Mouse (Mus musculus) CD4-positive, CD25-positive, alpha-beta regulatory T cell (primary cell): ENCODE data around the gene Pdik1l. TPM values are rescaled to one million over a fixed set of nuclear protein-coding genes. Genes with fewer than 3 reads are reported as not detected.

ENCODE experiments used
- polyA plus RNA-seq: library from polyadenylated mRNA; unstranded; fragments of 100-300 nt; shearing (Covaris generic); gene quantifications from one replicate; pipeline ENCODE4 v1.2.1, GENCODE M21; 2017

The Pdik1l gene
- 17.7 TPM for polyA plus RNA-seq

GRCm38 (mm10) chr4:134287575-134288025 lies at the start of gene Pdik1l:
Gene Pdik1l (minus strand): TSS chr4:134287895.

DNA sequence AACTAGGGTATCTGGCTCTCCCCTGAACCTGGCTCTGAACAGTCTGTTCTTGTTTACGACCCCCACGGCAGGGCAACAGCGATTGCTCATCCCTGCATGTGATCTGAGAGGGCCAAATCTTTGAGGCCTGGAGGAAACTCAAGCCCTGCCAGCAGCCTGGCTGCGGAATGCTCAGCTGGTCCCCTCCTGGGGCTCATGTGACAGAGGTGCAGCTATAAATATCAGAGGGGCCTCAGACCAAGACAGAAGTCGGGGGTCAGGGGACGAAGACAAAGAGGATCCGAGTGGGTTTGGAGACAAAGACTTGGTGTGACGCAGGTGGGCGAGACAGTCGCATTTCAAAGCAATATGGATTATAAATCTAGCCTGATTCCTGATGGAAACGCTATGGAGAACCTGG lies 27.2 kb upstream of the Pdik1l start, which contains the start of gene Trim63:
Gene Trim63 (plus strand): TSS at position 245 of the 400 bp plus-strand sequence.

DNA sequence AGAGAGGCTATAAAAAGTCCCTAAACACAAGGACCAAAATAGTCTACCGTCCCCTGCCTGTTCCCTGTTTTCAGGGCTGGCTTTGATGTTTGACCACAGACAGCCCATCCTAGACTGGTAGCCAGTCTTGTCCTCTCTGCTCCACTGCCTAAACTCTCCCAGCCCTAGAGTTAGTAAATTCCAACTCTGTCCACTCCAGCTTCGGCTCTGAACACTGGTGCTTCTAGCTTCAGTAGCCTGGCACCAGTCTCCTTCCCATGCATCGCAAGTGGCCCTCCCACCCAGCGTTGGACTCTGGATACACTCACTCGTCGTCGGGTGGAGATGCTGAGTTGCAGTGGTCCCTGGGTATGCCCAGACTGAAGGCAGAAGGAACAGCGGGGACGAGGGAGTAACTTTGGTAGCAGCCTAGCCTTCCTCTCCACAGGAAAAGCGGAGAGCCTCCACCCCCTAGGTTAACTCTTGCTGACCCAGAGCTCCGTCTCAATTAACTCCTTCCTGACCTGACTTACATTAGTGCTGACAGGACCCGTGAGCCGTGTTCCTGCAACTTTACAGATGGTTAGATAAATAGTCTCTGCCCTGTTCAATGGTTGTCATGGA lies 33.9 kb downstream of the Pdik1l start, which contains the start of gene Grrp1:
Gene Grrp1 (minus strand): TSS at position 385 of the 603 bp plus-strand sequence.

GRCm38 (mm10) chr4:134246719-134247258 lies 40.9 kb downstream of the Pdik1l start, which contains the start of gene Gm30191:
Gene Gm30191 (plus strand): TSS chr4:134246935.

GRCm38 (mm10) chr4:134245148-134245843 lies 42.4 kb downstream of the Pdik1l start, which contains the start of gene Zfp593:
Gene Zfp593 (minus strand): TSS chr4:134245592.

GRCm38 (mm10) chr4:134243516-134244250 lies 44.0 kb downstream of the Pdik1l start, which contains the start of gene E130218I03Rik:
Gene E130218I03Rik (plus strand): TSS chr4:134243662.

DNA sequence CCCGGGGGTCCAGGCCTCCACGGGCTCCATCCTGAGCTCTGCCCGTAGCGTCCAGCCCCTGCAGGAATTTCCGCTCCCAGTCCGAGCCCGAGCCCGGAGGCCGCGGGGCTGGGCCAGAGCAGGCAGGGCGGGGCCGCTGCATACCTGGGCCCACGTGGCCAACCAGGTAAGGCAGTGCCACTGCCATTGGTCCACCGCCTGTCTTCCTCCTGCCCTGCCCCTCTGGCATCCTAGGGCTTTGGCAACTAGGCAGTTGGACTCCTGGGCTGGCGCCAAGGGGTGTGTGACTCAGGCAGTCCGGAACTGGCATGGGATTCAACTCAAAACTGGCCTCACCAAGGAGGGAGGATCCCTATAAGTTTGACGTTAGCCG lies 49.4 kb downstream of the Pdik1l start, which contains the start of gene Cnksr1:
Gene Cnksr1 (minus strand): TSS at position 121 of the 373 bp plus-strand sequence.

GRCm38 (mm10) chr4:134227194-134227593 lies 60.5 kb downstream of the Pdik1l start, which contains the start of gene Catsper4:
Gene Catsper4 (minus strand): TSS chr4:134227383.

Other genes with a start within 250 kb of the Pdik1l start
- 1.1 TPM for gene Zfp683, start 234.1 kb downstream of the Pdik1l start, polyA plus RNA-seq
- 16.0 TPM for gene Crybg2, start 227.1 kb downstream of the Pdik1l start, polyA plus RNA-seq
- gene Cd52, start 192.8 kb downstream of the Pdik1l start, polyA plus RNA-seq: 2,735 TPM
- 64.4 TPM for gene Ubxn11, start 185.3 kb downstream of the Pdik1l start, polyA plus RNA-seq
- gene Sh3bgrl3, start 159.1 kb downstream of the Pdik1l start, polyA plus RNA-seq: 1,392 TPM
- gene Cep85, start 100.8 kb downstream of the Pdik1l start, polyA plus RNA-seq: 38.4 TPM
- gene Gm7534, start 84.9 kb downstream of the Pdik1l start, polyA plus RNA-seq: not detected
- not detected for gene Catsper4, start 60.5 kb downstream of the Pdik1l start, polyA plus RNA-seq
- 0.12 TPM for gene Cnksr1, start 49.5 kb downstream of the Pdik1l start, polyA plus RNA-seq
- gene E130218I03Rik, start 44.2 kb downstream of the Pdik1l start, polyA plus RNA-seq: 9.3 TPM
- gene Zfp593, start 42.3 kb downstream of the Pdik1l start, polyA plus RNA-seq: 23.6 TPM
- gene Gm30191, start 41.0 kb downstream of the Pdik1l start, polyA plus RNA-seq: not detected
- gene Grrp1, start 33.8 kb downstream of the Pdik1l start, polyA plus RNA-seq: not detected
- not detected for gene Trim63, start 27.2 kb upstream of the Pdik1l start, polyA plus RNA-seq
- 0.28 TPM for gene Slc30a2, start 55.3 kb upstream of the Pdik1l start, polyA plus RNA-seq
- gene Extl1, start 96.0 kb upstream of the Pdik1l start, polyA plus RNA-seq: 1.2 TPM
- gene Pafah2, start 108.4 kb upstream of the Pdik1l start, polyA plus RNA-seq: 1.8 TPM
- 62.6 TPM for gene Stmn1, start 180.4 kb upstream of the Pdik1l start, polyA plus RNA-seq
- 24.0 TPM for gene Paqr7, start 208.8 kb upstream of the Pdik1l start, polyA plus RNA-seq
- 0.55 TPM for gene Aunip, start 223.1 kb upstream of the Pdik1l start, polyA plus RNA-seq
- 115 TPM for gene Mtfr1l, start 247.5 kb upstream of the Pdik1l start, polyA plus RNA-seq